Mouse (Mus musculus) liver, embryonic 15.5 days (tissue): ENCODE data around the gene Tdg. TPM values are rescaled to one million over a fixed set of nuclear protein-coding genes. Genes with fewer than 3 reads are reported as not detected.
"Not testable (repeated sequence)": the region's sequence is repeated elsewhere in the genome, so short reads cannot be mapped to it uniquely, and the experiment has no call there.

Experiments
- ATAC-seq: fragments of 200-750 bp; cut with Nextera tagmentation; 2 replicates; pipeline ENCODE4 v1.8.0; 2017; ENCODE audit warnings: moderate number of reproducible peaks, mild to moderate bottlenecking, moderate library complexity; ENCODE audit not compliant: insufficient read depth
- H3K27ac ChIP-seq: fragments of 300-500 bp; sonication (generic); replicated peaks from 2 replicates; pipeline ENCODE4 v1.5.1; 2015; ENCODE audit warnings: mild to moderate bottlenecking, inconsistent platforms
- H3K27me3 ChIP-seq: fragments of 300-500 bp; sonication (generic); 2 replicates; pipeline ENCODE4 v1.6.1; 2015; ENCODE audit warnings: mild to moderate bottlenecking, inconsistent platforms
- H3K36me3 ChIP-seq: fragments of 300-500 bp; sonication (generic); replicated peaks from 2 replicates; pipeline ENCODE4 v1.6.1; 2015; ENCODE audit warnings: moderate library complexity, mild to moderate bottlenecking, inconsistent platforms
- H3K4me1 ChIP-seq: fragments of 300-500 bp; sonication (generic); replicated peaks from 2 replicates; pipeline ENCODE4 v1.6.1; 2015; ENCODE audit warnings: inconsistent platforms
- H3K4me2 ChIP-seq: fragments of 300-500 bp; sonication (generic); 2 replicates; pipeline ENCODE4 v1.6.1; 2015; ENCODE audit warnings: moderate library complexity, mild to moderate bottlenecking, inconsistent platforms
- H3K4me3 ChIP-seq: fragments of 300-500 bp; sonication (generic); replicated peaks from 2 replicates; pipeline ENCODE4 v1.5.1; 2015; ENCODE audit warnings: mild to moderate bottlenecking, inconsistent platforms
- H3K9ac ChIP-seq: fragments of 300-500 bp; sonication (generic); 2 replicates; pipeline ENCODE4 v1.6.1; 2015; ENCODE audit warnings: moderate library complexity, mild to moderate bottlenecking, inconsistent platforms
- H3K9me3 ChIP-seq: fragments of 300-500 bp; sonication (generic); replicated peaks from 2 replicates; pipeline ENCODE4 v1.6.1; 2016; ENCODE audit warnings: inconsistent platforms
- WGBS: fragments of 180-500 bp; shearing (Covaris S2); methylation state at CpG from one replicate; pipeline ENCODE4 v1.1.7; 2015; ENCODE audit warnings: mixed read lengths; ENCODE audit not compliant: insufficient replicate concordance; 5-methylcytosine and 5-hydroxymethylcytosine counted together
- polyA plus RNA-seq: library from polyadenylated mRNA; unstranded; fragments of >200 nt; fragmentation: Nextera tagmentation; extraction: Ambion mirVana; gene quantifications from 2 replicates; pipeline ENCODE4 v1.2.1, GENCODE M21; 2015

Gene Tdg
- 32.5 and 33.6 TPM in 2 replicates for polyA plus RNA-seq

GRCm38 (mm10) chr10:82629586-82630255 lies at the start of gene Tdg:
Gene Tdg, plus strand, starts transcription at chr10:82629828.
- Histone ChIP-seq H3K4me1 (peaks cover 27% of the 10 kb centered on the region), H3K36me3 (peaks cover 18% of the 10 kb centered on the region), H3K4me3 (peak within 1 kb of the TSS; percentile 76), H3K27ac (peak within 1 kb of the TSS; percentile 85), H3K4me2 (peak within 1 kb of the TSS; percentile 93), H3K9ac (peak within 1 kb of the TSS; percentile 82)
- not testable (repeated sequence) for H3K9me3 ChIP-seq, H3K27me3 ChIP-seq
- WGBS, result under 1% methylated on average over 76 of the region's 78 CpGs
- ATAC-seq, result peak; percentile 96

DNA sequence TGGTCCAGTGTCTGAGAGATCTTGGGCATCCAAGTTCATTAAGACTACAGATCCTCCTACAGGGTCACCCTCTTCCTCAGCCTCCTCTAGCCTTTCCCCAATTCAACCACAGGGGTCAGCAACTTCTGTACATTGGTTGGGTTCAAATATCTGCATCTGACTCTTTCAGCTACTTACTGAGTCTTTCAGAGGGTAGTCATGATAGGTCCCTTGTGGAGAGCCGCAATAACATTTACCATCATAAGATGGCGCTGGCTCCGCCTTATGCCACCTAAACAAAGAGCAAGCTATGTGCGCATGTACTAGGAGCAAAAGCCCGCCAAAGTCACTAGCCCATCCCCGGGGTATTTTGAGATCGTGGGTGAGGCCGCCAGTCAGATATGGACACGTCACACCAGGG lies 40.0 kb upstream of the Tdg start:
- not testable (repeated sequence) for H3K36me3 ChIP-seq, H3K9ac ChIP-seq, H3K4me3 ChIP-seq, ATAC-seq, H3K27me3 ChIP-seq, H3K27ac ChIP-seq, H3K9me3 ChIP-seq, H3K4me2 ChIP-seq, H3K4me1 ChIP-seq
- WGBS, result 74% methylated on average over 9 of the region's 9 CpGs

- H3K9ac ChIP-seq, H3K27me3 ChIP-seq, H3K4me1 ChIP-seq, H3K4me2 ChIP-seq, H3K4me3 ChIP-seq, H3K27ac ChIP-seq, H3K9me3 ChIP-seq, H3K36me3 ChIP-seq, ATAC-seq: not testable (repeated sequence)
- 42% methylated on average over 4 of the region's 4 CpGs for WGBS
Observed at GRCm38 (mm10) chr10:82594421-82594820, 35.2 kb upstream of the Tdg start.

- Histone ChIP-seq H3K4me1 (peaks cover 11% of the 10 kb centered on the region), H3K27me3 (no peaks in the 10 kb centered on the region), H3K4me2 (peak overlapping the region; percentile 87), H3K4me3 (peak overlapping the region; percentile 80), H3K27ac (no peak overlapping the region), H3K9ac (peak overlapping the region; percentile 76), H3K9me3 (no peaks in the 10 kb centered on the region), H3K36me3 (no peaks in the 10 kb centered on the region)
- 15% methylated on average over 9 of the region's 9 CpGs for WGBS
- peak; percentile 1; the same call in 1 of the 2 replicates for ATAC-seq
Observed at GRCm38 (mm10) chr10:82622235-82622634, 7.4 kb upstream of the Tdg start.

GRCm38 (mm10) chr10:82622671-82623552 lies 6.7 kb upstream of the Tdg start, which contains the start of gene 1190007I07Rik:
Gene 1190007I07Rik, minus strand, starts transcription at chr10:82623228.
- ATAC-seq, result peak; percentile 88

DNA sequence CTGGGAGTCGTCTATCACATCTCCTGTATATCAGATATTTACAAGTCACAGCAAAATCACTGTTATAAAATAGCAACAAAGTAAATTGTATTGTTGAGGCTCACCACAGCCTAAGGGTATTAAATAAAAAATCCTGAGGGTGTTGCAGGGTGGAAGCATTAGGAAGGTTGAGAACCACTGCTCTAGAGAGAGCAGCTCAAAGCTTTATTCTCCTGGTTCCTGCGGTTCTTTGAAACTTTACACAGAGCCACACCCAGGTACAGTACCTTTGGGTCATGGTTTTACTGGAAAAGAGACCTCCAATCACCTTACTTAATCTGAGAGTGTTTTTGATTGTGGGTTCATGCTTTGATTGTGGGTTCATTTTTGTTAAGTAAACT lies 6.1 kb upstream of the Tdg start:
- H3K9me3 ChIP-seq, H3K27me3 ChIP-seq, H3K36me3 ChIP-seq, ATAC-seq: not testable (repeated sequence)
- Histone ChIP-seq H3K4me3 (peak overlapping the region; percentile 80), H3K9ac (peak overlapping the region; percentile 76; the same call in 1 of the 2 replicates), H3K4me1 (peaks cover 12% of the 10 kb centered on the region), H3K27ac (peak overlapping the region; percentile 68), H3K4me2 (peak overlapping the region; percentile 87)
- 1% methylated on average over 2 of the region's 2 CpGs for WGBS

More at GRCm38 (mm10) chr10:82622671-82623552, 6.7 kb upstream of the Tdg start, which contains the start of gene 1190007I07Rik:
- Histone ChIP-seq H3K4me2 (peak within 1 kb of the TSS; percentile 87), H3K27ac (peak within 1 kb of the TSS; percentile 80), H3K4me3 (peak within 1 kb of the TSS; percentile 80), H3K36me3 (no peaks in the 10 kb centered on the region), H3K27me3 (no peaks in the 10 kb centered on the region), H3K9ac (peak within 1 kb of the TSS; percentile 76), H3K4me1 (peaks cover 11% of the 10 kb centered on the region), H3K9me3 (no peaks in the 10 kb centered on the region)
- WGBS, result under 1% methylated on average over 58 of the region's 61 CpGs

DNA sequence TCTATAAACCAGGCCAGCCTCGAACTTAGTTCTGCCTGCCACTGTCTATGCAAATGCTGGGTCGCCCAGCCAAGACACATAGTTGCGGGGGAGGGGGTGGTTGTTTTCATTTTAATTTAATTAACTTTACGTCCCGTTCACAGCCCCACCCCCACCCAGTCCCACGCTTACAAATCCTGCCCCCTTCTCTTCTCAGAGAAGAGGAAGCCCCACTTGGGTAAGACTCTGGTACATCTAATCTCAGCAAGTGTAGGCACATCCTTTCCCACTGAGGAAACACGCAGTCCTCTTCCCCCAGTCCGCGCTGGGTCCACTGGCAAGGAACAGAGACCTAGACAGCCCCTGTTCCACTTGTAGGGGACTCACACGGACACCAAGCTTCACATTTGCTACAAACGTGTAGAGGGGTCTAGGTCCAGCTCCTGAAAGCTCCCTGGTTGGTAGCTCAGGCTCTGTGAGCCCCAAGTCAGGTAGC lies 480 bp upstream of the Tdg start:
- peak overlapping the region; percentile 76 for H3K4me3 ChIP-seq
- H3K27me3 ChIP-seq, result no peaks in the 10 kb centered on the region
- peak overlapping the region; percentile 66 for H3K9ac ChIP-seq
- 7% methylated on average over 11 of the region's 11 CpGs for WGBS
- H3K36me3 ChIP-seq, result peaks cover 18% of the 10 kb centered on the region
- H3K4me2 ChIP-seq, result peak overlapping the region; percentile 93
- H3K27ac ChIP-seq, result peak overlapping the region; percentile 69
- ATAC-seq, result peak; percentile 16; the same call in 1 of the 2 replicates
- peaks cover 27% of the 10 kb centered on the region for H3K4me1 ChIP-seq
- no peaks in the 10 kb centered on the region for H3K9me3 ChIP-seq

- H3K4me1 ChIP-seq, result peaks cover 27% of the 10 kb centered on the region
- 15% methylated on average over 7 of the region's 7 CpGs for WGBS
- peaks cover 21% of the 10 kb centered on the region for H3K36me3 ChIP-seq
- no peaks in the 10 kb centered on the region for H3K27me3 ChIP-seq
- peak overlapping the region; percentile 82 for H3K4me2 ChIP-seq
- peak overlapping the region; percentile 76 for H3K4me3 ChIP-seq
- ATAC-seq, result no peak
- H3K9me3 ChIP-seq, result no peaks in the 10 kb centered on the region
- peak overlapping the region; percentile 82 for H3K9ac ChIP-seq
- H3K27ac ChIP-seq, result peak overlapping the region; percentile 85
Observed at GRCm38 (mm10) chr10:82630497-82630896, 869 bp downstream of the Tdg start.

DNA sequence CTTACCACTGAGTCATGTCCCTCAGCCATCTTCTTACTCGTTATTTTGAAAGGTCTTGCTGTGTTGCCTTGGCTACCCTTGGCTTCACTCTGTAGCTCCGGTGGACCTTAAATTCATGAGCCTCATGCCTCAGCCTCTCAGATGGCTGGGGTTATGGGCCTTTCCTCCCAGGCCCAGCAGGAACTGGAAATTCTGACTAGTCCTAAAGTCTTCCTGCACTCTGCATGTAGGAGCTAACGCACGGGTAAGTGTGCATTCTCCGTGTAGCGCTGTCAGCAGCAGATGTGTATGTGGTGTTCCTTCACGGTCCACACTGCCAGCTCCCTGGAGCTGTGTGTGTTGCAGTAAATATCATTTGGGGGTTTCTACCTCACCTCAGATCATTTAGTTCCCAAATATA lies 1.5 kb downstream of the Tdg start:
- Histone ChIP-seq H3K4me3 (peak overlapping the region; percentile 76), H3K9me3 (no peaks in the 10 kb centered on the region), H3K36me3 (peaks cover 21% of the 10 kb centered on the region), H3K4me2 (peak overlapping the region; percentile 82), H3K9ac (no peak overlapping the region), H3K27me3 (no peaks in the 10 kb centered on the region), H3K4me1 (peaks cover 27% of the 10 kb centered on the region), H3K27ac (no peak overlapping the region)
- ATAC-seq, result no peak
- WGBS, result 80% methylated on average over 7 of the region's 7 CpGs

GRCm38 (mm10) chr10:82632496-82633280 lies 3.1 kb downstream of the Tdg start:
- Histone ChIP-seq H3K9me3 (no peaks in the 10 kb centered on the region), H3K27ac (no peak overlapping the region), H3K36me3 (peaks cover 32% of the 10 kb centered on the region), H3K4me2 (no peak overlapping the region), H3K9ac (no peak overlapping the region), H3K4me1 (peaks cover 27% of the 10 kb centered on the region), H3K4me3 (no peak overlapping the region), H3K27me3 (no peaks in the 10 kb centered on the region)
- ATAC-seq, result no peak
- WGBS, result 88% methylated on average over 12 of the region's 12 CpGs
